Mouse (Mus musculus) limb, embryonic 15.5 days (tissue): ENCODE results near the gene Ankrd33b. TPM values are rescaled to one million over a fixed set of nuclear protein-coding genes. Genes with fewer than 3 reads are reported as not detected.

ENCODE experiments used
- ATAC-seq: fragments of 200-750 bp; cut with Nextera tagmentation; 2 replicates; pipeline ENCODE4 v1.8.0; 2017; ENCODE audit warnings: low read depth, moderate TSS enrichment; ENCODE audit not compliant: insufficient number of reproducible peaks, low FRiP score, low TSS enrichment
- H3K27ac ChIP-seq: fragments of 300-500 bp; sonication (generic); 2 replicates; pipeline ENCODE4 v1.5.1; 2015; ENCODE audit warnings: moderate library complexity, mild to moderate bottlenecking, inconsistent platforms
- H3K27me3 ChIP-seq: fragments of 300-500 bp; sonication (generic); 2 replicates; pipeline ENCODE4 v1.6.1; 2015; ENCODE audit warnings: inconsistent platforms
- H3K36me3 ChIP-seq: fragments of 300-500 bp; sonication (generic); 2 replicates; pipeline ENCODE4 v1.6.1; 2015; ENCODE audit warnings: inconsistent platforms
- H3K4me1 ChIP-seq: fragments of 300-500 bp; sonication (generic); 2 replicates; pipeline ENCODE4 v1.6.1; 2015; ENCODE audit warnings: inconsistent platforms
- H3K4me2 ChIP-seq: fragments of 300-500 bp; sonication (generic); 2 replicates; pipeline ENCODE4 v1.6.1; 2015; ENCODE audit warnings: mild to moderate bottlenecking, inconsistent platforms
- H3K4me3 ChIP-seq: fragments of 300-500 bp; sonication (generic); 2 replicates; pipeline ENCODE4 v1.5.1; 2015; ENCODE audit warnings: mild to moderate bottlenecking, inconsistent platforms
- H3K9ac ChIP-seq: fragments of 300-500 bp; sonication (generic); 2 replicates; pipeline ENCODE4 v1.6.1; 2015; ENCODE audit warnings: inconsistent platforms
- H3K9me3 ChIP-seq: fragments of 300-500 bp; sonication (generic); 2 replicates; pipeline ENCODE4 v1.6.1; 2016; ENCODE audit warnings: inconsistent platforms
- WGBS: fragments of 180-500 bp; shearing (Covaris S2); methylation state at CpG from one replicate; pipeline ENCODE4 v1.1.7; 2015; 5-methylcytosine and 5-hydroxymethylcytosine counted together
- polyA plus RNA-seq: library from polyadenylated mRNA; unstranded; fragments of >200 nt; fragmentation: Nextera tagmentation; extraction: Ambion mirVana; gene quantifications from 2 replicates; pipeline ENCODE4 v1.2.1, GENCODE M21; 2015

The Ankrd33b gene
- polyA plus RNA-seq, 1 experiment from 2014 or later = 0.61 TPM

- no peak overlapping the region for H3K4me2 ChIP-seq
- no peak for ATAC-seq
- no peak overlapping the region for H3K9ac ChIP-seq
- H3K4me1 ChIP-seq = no peaks in the 10 kb centered on the region
- H3K9me3 ChIP-seq = no peaks in the 10 kb centered on the region
- no peak overlapping the region for H3K4me3 ChIP-seq
- H3K27me3 ChIP-seq = no peaks in the 10 kb centered on the region
- no peaks in the 10 kb centered on the region for H3K36me3 ChIP-seq
- 67% methylated on average over 2 of the region's 2 CpGs for WGBS
- no peak overlapping the region for H3K27ac ChIP-seq
Measured at GRCm38 (mm10) chr15:31312001-31312400, 55.5 kb downstream of the Ankrd33b start.

GRCm38 (mm10) chr15:31309526-31309925 lies 58.0 kb downstream of the Ankrd33b start:
- Histone ChIP-seq H3K4me1 (no peaks in the 10 kb centered on the region), H3K4me2 (no peak overlapping the region), H3K36me3 (no peaks in the 10 kb centered on the region), H3K27ac (no peak overlapping the region), H3K9ac (no peak overlapping the region), H3K4me3 (no peak overlapping the region), H3K27me3 (no peaks in the 10 kb centered on the region), H3K9me3 (no peaks in the 10 kb centered on the region)
- ATAC-seq = no peak
- WGBS = 65% methylated on average over 15 of the region's 15 CpGs

- Histone ChIP-seq H3K4me3 (no peak overlapping the region), H3K4me1 (peaks cover 5% of the 10 kb centered on the region; the same call in 1 of the 2 replicates), H3K27ac (no peak overlapping the region), H3K9ac (no peak overlapping the region), H3K36me3 (no peaks in the 10 kb centered on the region), H3K27me3 (no peaks in the 10 kb centered on the region), H3K4me2 (no peak overlapping the region), H3K9me3 (no peaks in the 10 kb centered on the region)
- 81% methylated on average over 4 of the region's 4 CpGs for WGBS
- ATAC-seq = no peak
Measured at GRCm38 (mm10) chr15:31306726-31307125, 60.8 kb downstream of the Ankrd33b start.

- no peak for ATAC-seq
- WGBS = 50% methylated on average over 6 of the region's 6 CpGs
- H3K4me1 ChIP-seq = peaks cover 5% of the 10 kb centered on the region; the same call in 1 of the 2 replicates
Measured at GRCm38 (mm10) chr15:31305181-31305580, 62.3 kb downstream of the Ankrd33b start.

GRCm38 (mm10) chr15:31304302-31304701 lies 63.2 kb downstream of the Ankrd33b start:
- H3K4me3 ChIP-seq = no peak overlapping the region
- no peaks in the 10 kb centered on the region for H3K9me3 ChIP-seq
- H3K9ac ChIP-seq = no peak overlapping the region
- no peak for ATAC-seq
- H3K4me2 ChIP-seq = no peak overlapping the region
- WGBS = 67% methylated on average over 3 of the region's 3 CpGs
- H3K27ac ChIP-seq = no peak overlapping the region
- H3K4me1 ChIP-seq = peaks cover 5% of the 10 kb centered on the region; the same call in 1 of the 2 replicates
- peaks cover 4% of the 10 kb centered on the region for H3K27me3 ChIP-seq
- H3K36me3 ChIP-seq = no peaks in the 10 kb centered on the region

More at GRCm38 (mm10) chr15:31305181-31305580, 62.3 kb downstream of the Ankrd33b start:
- no peak overlapping the region for H3K9ac ChIP-seq
- H3K9me3 ChIP-seq = no peaks in the 10 kb centered on the region
- no peaks in the 10 kb centered on the region for H3K36me3 ChIP-seq
- H3K4me3 ChIP-seq = no peak overlapping the region
- no peak overlapping the region for H3K27ac ChIP-seq
- no peaks in the 10 kb centered on the region for H3K27me3 ChIP-seq
- H3K4me2 ChIP-seq = no peak overlapping the region

- no peak overlapping the region for H3K27ac ChIP-seq
- H3K4me1 ChIP-seq = peaks cover 9% of the 10 kb centered on the region
- WGBS = 57% methylated on average over 12 of the region's 12 CpGs
- no peaks in the 10 kb centered on the region for H3K36me3 ChIP-seq
- H3K4me3 ChIP-seq = no peak overlapping the region
- no peak overlapping the region for H3K9ac ChIP-seq
- peaks cover 22% of the 10 kb centered on the region for H3K27me3 ChIP-seq
- no peaks in the 10 kb centered on the region for H3K9me3 ChIP-seq
- no peak for ATAC-seq
- H3K4me2 ChIP-seq = no peak overlapping the region
Measured at GRCm38 (mm10) chr15:31302293-31302990, 65.1 kb downstream of the Ankrd33b start.

GRCm38 (mm10) chr15:31299258-31299917 lies 68.1 kb downstream of the Ankrd33b start:
- 57% methylated on average over 6 of the region's 6 CpGs for WGBS
- H3K27me3 ChIP-seq = peaks cover 51% of the 10 kb centered on the region

GRCm38 (mm10) chr15:31297777-31298137 lies 69.8 kb downstream of the Ankrd33b start:
- Histone ChIP-seq H3K27ac (no peak overlapping the region), H3K9me3 (no peaks in the 10 kb centered on the region), H3K27me3 (peaks cover 57% of the 10 kb centered on the region), H3K9ac (no peak overlapping the region), H3K4me2 (peak overlapping the region; percentile 31; the same call in 1 of the 2 replicates), H3K36me3 (no peaks in the 10 kb centered on the region), H3K4me1 (peaks cover 15% of the 10 kb centered on the region), H3K4me3 (peak overlapping the region; percentile 17; the same call in 1 of the 2 replicates)
- WGBS = 24% methylated on average over 13 of the region's 13 CpGs
- no peak for ATAC-seq

More at GRCm38 (mm10) chr15:31299258-31299917, 68.1 kb downstream of the Ankrd33b start:
- Histone ChIP-seq H3K4me3 (no peak overlapping the region), H3K36me3 (no peaks in the 10 kb centered on the region), H3K4me1 (peaks cover 15% of the 10 kb centered on the region), H3K9me3 (no peaks in the 10 kb centered on the region), H3K27ac (no peak overlapping the region), H3K4me2 (no peak overlapping the region), H3K9ac (no peak overlapping the region)
- no peak for ATAC-seq

GRCm38 (mm10) chr15:31296882-31297776 lies 70.4 kb downstream of the Ankrd33b start:
- H3K4me2 ChIP-seq = peak overlapping the region; percentile 31; the same call in 1 of the 2 replicates
- no peak for ATAC-seq
- no peaks in the 10 kb centered on the region for H3K9me3 ChIP-seq
- no peaks in the 10 kb centered on the region for H3K36me3 ChIP-seq
- peaks cover 10% of the 10 kb centered on the region for H3K4me1 ChIP-seq
- no peak overlapping the region for H3K9ac ChIP-seq
- WGBS = 9% methylated on average over 40 of the region's 40 CpGs
- H3K27me3 ChIP-seq = peaks cover 57% of the 10 kb centered on the region
- H3K27ac ChIP-seq = no peak overlapping the region
- H3K4me3 ChIP-seq = peak overlapping the region; percentile 17

GRCm38 (mm10) chr15:31294311-31294710 lies 73.2 kb downstream of the Ankrd33b start:
- Histone ChIP-seq H3K27ac (no peak overlapping the region), H3K4me3 (no peak overlapping the region), H3K36me3 (no peaks in the 10 kb centered on the region), H3K4me1 (peaks cover 10% of the 10 kb centered on the region), H3K9me3 (no peaks in the 10 kb centered on the region), H3K9ac (no peak overlapping the region), H3K4me2 (no peak overlapping the region), H3K27me3 (peaks cover 54% of the 10 kb centered on the region)
- WGBS = 14% methylated on average over 2 of the region's 2 CpGs
- ATAC-seq = no peak

GRCm38 (mm10) chr15:31292627-31293026 lies 74.9 kb downstream of the Ankrd33b start:
- ATAC-seq = no peak
- Histone ChIP-seq H3K27me3 (peaks cover 37% of the 10 kb centered on the region), H3K4me2 (no peak overlapping the region), H3K4me3 (no peak overlapping the region), H3K36me3 (no peaks in the 10 kb centered on the region), H3K4me1 (peaks cover 8% of the 10 kb centered on the region), H3K9me3 (no peaks in the 10 kb centered on the region), H3K27ac (no peak overlapping the region), H3K9ac (no peak overlapping the region)
- 14% methylated on average over 3 of the region's 3 CpGs for WGBS
